Mouse (Mus musculus) megakaryocyte, embryonic 14.5 days (primary cell): ENCODE results near the gene Vmp1.

ENCODE experiments used
- FLI1 ChIP-seq: IDR thresholded peaks from 2 replicates; pipeline ENCODE4 v1.6.1; 2012; ENCODE audit warnings: low read length, inconsistent platforms, mixed read lengths
- GATA1 ChIP-seq: IDR thresholded peaks from 3 replicates; pipeline ENCODE4 v1.6.1; 2012; ENCODE audit warnings: mixed read lengths, low read length, inconsistent platforms, borderline replicate concordance

DNA sequence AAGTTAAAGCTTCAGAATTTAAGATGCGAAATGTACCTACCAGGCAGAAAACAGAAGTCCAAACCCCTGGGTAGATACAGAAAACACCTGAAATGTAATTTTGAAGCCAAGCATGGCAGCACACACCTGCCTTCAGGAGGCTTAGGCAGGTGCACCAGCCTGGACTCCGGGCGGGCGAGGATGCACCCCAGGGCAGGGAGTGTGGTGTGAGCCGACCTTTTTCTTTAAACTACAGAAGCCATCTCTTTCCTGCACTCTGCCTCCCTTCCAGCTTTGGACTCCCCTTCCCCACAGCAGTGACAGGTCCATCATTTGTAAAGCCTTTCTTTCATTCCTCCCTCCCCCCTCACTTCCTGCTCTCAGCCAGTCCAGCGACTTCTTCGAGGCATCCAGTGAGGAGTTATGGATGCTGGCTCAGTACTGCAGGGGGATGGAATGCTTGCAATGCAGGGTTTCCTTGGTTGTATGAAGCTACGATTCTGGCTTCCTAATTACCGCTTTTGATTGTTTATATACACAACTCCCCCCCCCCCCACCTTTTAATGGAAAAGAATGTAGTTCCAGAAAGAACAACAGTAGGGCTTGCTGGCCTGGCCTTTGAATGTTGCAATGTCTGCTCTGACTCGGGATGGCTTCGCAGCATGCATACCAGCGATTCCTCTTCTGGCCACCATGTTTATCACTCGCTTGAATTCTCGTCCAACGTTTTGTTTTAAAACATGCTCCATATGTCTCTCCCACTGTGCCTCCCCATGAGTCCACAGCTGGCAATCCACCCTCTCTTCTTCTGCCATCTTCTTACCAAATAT is 112.4 kb downstream of the Vmp1 start:
- TF ChIP-seq GATA1 (no peak), FLI1 (no peak)
